Mouse (Mus musculus): ENCODE measurements at regions not wholly inside any gene's neighbourhood (a gene's known extent, or its start where the extent isn't known, plus 50 kb on each side); places are given as distances from the start of the nearest gene placed in this dataset.

DNA sequence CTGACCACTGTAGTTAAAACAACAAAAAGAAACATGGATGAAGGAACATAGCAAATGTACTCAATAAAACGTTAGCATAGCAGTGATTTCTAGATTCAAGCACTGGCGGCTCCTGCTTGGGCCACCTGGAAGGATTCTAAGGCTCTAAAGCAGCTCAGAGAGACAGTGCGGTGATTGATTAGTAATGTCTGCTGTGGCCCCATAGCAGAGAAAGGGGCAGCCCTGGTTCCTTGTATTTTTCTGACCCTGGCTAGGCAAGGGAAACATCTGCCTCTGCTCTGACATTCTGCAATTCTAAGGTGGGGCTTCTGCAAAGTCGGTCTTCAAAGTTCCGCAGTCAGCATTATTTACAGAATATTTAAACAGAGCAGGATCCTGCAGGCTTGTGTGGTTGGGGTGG is 84.1 kb downstream of the 2410131K14Rik start:
- TF ChIP-seq CTCF (IDR thresholded peaks at IDR 0.05; ENCODE audit: low read depth, low read length) = no peak
- no peak for TF ChIP-seq TAL1 (conservative IDR thresholded peaks at IDR 0.05; ENCODE audit: low read depth, low read length)
- TF ChIP-seq POLR2AphosphoS5 (IDR thresholded peaks at IDR 0.05; ENCODE audit: insufficient replicate concordance, low read depth, low read length) = no peak
- no peak for TF ChIP-seq GATA1 (IDR thresholded peaks at IDR 0.05; ENCODE audit: borderline replicate concordance, low read length)
- TF ChIP-seq GATA2 (IDR thresholded peaks at IDR 0.05; ENCODE audit: borderline replicate concordance, low read depth, low read length) = no peak

Measured in G1E (cell line).